Mouse (Mus musculus) stomach, embryonic 16.5 days (tissue): ENCODE results near the gene Prkrip1. TPM values are rescaled to one million over a fixed set of nuclear protein-coding genes. Genes with fewer than 3 reads are reported as not detected.
"Not testable (repeated sequence)": the region's sequence is repeated elsewhere in the genome, so short reads cannot be mapped to it uniquely, and the experiment has no call there.

Experiments
- ATAC-seq: fragments of 200-750 bp; cut with Nextera tagmentation; 2 replicates; pipeline ENCODE4 v1.8.0; 2017; ENCODE audit warnings: moderate number of reproducible peaks, moderate TSS enrichment; ENCODE audit not compliant: insufficient read depth, low FRiP score
- H3K27ac ChIP-seq: fragments of 300-500 bp; sonication (generic); 2 replicates; pipeline ENCODE4 v1.5.1; 2014; ENCODE audit warnings: low read length
- H3K27me3 ChIP-seq: fragments of 300-500 bp; sonication (generic); 2 replicates; pipeline ENCODE4 v1.6.1; 2014; ENCODE audit warnings: low read length, control low read depth, mixed read lengths; ENCODE audit not compliant: control insufficient read depth, insufficient read depth
- H3K36me3 ChIP-seq: fragments of 300-500 bp; sonication (generic); 2 replicates; pipeline ENCODE4 v1.6.1; 2014; ENCODE audit warnings: low read length; ENCODE audit not compliant: control insufficient read depth, insufficient read depth
- H3K4me1 ChIP-seq: fragments of 300-500 bp; sonication (generic); 2 replicates; pipeline ENCODE4 v1.6.1; 2014; ENCODE audit warnings: low read length, control low read depth, mixed read lengths; ENCODE audit not compliant: control insufficient read depth, insufficient read depth
- H3K4me2 ChIP-seq: fragments of 300-500 bp; sonication (generic); 2 replicates; pipeline ENCODE4 v1.6.1; 2014; ENCODE audit warnings: low read depth, low read length, mixed read lengths
- H3K4me3 ChIP-seq: fragments of 300-500 bp; sonication (generic); replicated peaks from 2 replicates; pipeline ENCODE4 v1.5.1; 2014; ENCODE audit warnings: mild to moderate bottlenecking, low read length
- H3K9ac ChIP-seq: fragments of 300-500 bp; sonication (generic); 2 replicates; pipeline ENCODE4 v1.6.1; 2014; ENCODE audit warnings: low read length
- H3K9me3 ChIP-seq: fragments of 300-500 bp; sonication (generic); replicated peaks from 2 replicates; pipeline ENCODE4 v1.6.1; 2016; ENCODE audit warnings: low read length, control low read depth; ENCODE audit not compliant: control insufficient read depth
- WGBS: fragments of 180-500 bp; shearing (Covaris S2); extraction: QIAGEN DNeasy Blood & Tissue Kit; methylation state at CpG from one replicate; pipeline ENCODE4 v1.1.7; 2014; 5-methylcytosine and 5-hydroxymethylcytosine counted together
- polyA plus RNA-seq: library from polyadenylated mRNA; unstranded; fragments of >200 nt; fragmentation: Nextera tagmentation; extraction: Ambion mirVana; gene quantifications from 2 replicates; pipeline ENCODE4 v1.2.1, GENCODE M21; 2015

The Prkrip1 gene
- polyA plus RNA-seq, 1 experiment from 2014 or later: 44.5 TPM

GRCm38 (mm10) chr5:136152365-136152764, 46.4 kb downstream of the Prkrip1 start:
- Histone ChIP-seq H3K36me3 (no peaks in the 10 kb centered on the region), H3K27me3 (no peaks in the 10 kb centered on the region), H3K4me1 (no peaks in the 10 kb centered on the region), H3K4me2 (no peak overlapping the region), H3K27ac (no peak overlapping the region), H3K9ac (no peak overlapping the region), H3K9me3 (no peaks in the 10 kb centered on the region), H3K4me3 (no peak overlapping the region)
- 67% methylated on average over 8 of the region's 8 CpGs for WGBS
- ATAC-seq: peak; percentile 37; the same call in 1 of the 2 replicates

- H3K36me3 ChIP-seq, ATAC-seq: not testable (repeated sequence)
- 66% methylated on average over 5 of the region's 5 CpGs for WGBS
These were observed 49.6 kb downstream of the Prkrip1 start for GRCm38 (mm10) chr5:136149134-136149576.

GRCm38 (mm10) chr5:136147704-136148103, 51.1 kb downstream of the Prkrip1 start:
- H3K4me3 ChIP-seq: no peak overlapping the region
- WGBS: 65% methylated on average over 8 of the region's 8 CpGs
- 0 out of 2 replicates have a peak, but pooled peaks cover under 1% of the 10 kb centered on the region for H3K36me3 ChIP-seq
- no peak for ATAC-seq
- H3K27me3 ChIP-seq: no peaks in the 10 kb centered on the region
- H3K9me3 ChIP-seq: no peaks in the 10 kb centered on the region
- H3K9ac ChIP-seq: no peak overlapping the region
- no peaks in the 10 kb centered on the region for H3K4me1 ChIP-seq
- no peak overlapping the region for H3K27ac ChIP-seq
- no peak overlapping the region for H3K4me2 ChIP-seq

More at GRCm38 (mm10) chr5:136149134-136149576, 49.6 kb downstream of the Prkrip1 start:
- not testable (repeated sequence) for H3K4me3 ChIP-seq, H3K27ac ChIP-seq, H3K4me2 ChIP-seq, H3K9ac ChIP-seq, H3K9me3 ChIP-seq, H3K4me1 ChIP-seq, H3K27me3 ChIP-seq

GRCm38 (mm10) chr5:136146936-136147335, 51.8 kb downstream of the Prkrip1 start:
- Histone ChIP-seq H3K27me3 (no peaks in the 10 kb centered on the region), H3K4me3 (no peak overlapping the region), H3K4me1 (no peaks in the 10 kb centered on the region), H3K9ac (no peak overlapping the region), H3K27ac (no peak overlapping the region), H3K9me3 (no peaks in the 10 kb centered on the region), H3K4me2 (no peak overlapping the region), H3K36me3 (peaks cover 8% of the 10 kb centered on the region; the same call in 1 of the 2 replicates)
- ATAC-seq: no peak
- whole genome bisulfite sequencing: 85% methylated on average over 1 of the region's 1 CpGs

- 47% methylated on average over 12 of the region's 12 CpGs for WGBS
- Histone ChIP-seq H3K9ac (no peak overlapping the region), H3K27ac (no peak overlapping the region), H3K36me3 (peaks cover 14% of the 10 kb centered on the region; the same call in 1 of the 2 replicates), H3K27me3 (no peaks in the 10 kb centered on the region), H3K4me1 (no peaks in the 10 kb centered on the region), H3K4me2 (no peak overlapping the region), H3K9me3 (no peaks in the 10 kb centered on the region), H3K4me3 (no peak overlapping the region)
- no peak for ATAC-seq
These were observed 53.9 kb downstream of the Prkrip1 start for GRCm38 (mm10) chr5:136144606-136145430.

- Histone ChIP-seq H3K4me1 (no peaks in the 10 kb centered on the region), H3K9me3 (no peaks in the 10 kb centered on the region), H3K4me2 (no peak overlapping the region), H3K36me3 (peaks cover 14% of the 10 kb centered on the region; the same call in 1 of the 2 replicates), H3K9ac (no peak overlapping the region), H3K27ac (no peak overlapping the region), H3K27me3 (no peaks in the 10 kb centered on the region), H3K4me3 (no peak overlapping the region)
- WGBS: 86% methylated on average over 6 of the region's 6 CpGs
- no peak for ATAC-seq
These were observed 55.5 kb downstream of the Prkrip1 start for GRCm38 (mm10) chr5:136143161-136143755.

- H3K27me3 ChIP-seq: no peaks in the 10 kb centered on the region
- H3K36me3 ChIP-seq: peaks cover 14% of the 10 kb centered on the region; the same call in 1 of the 2 replicates
- 84% methylated on average over 5 of the region's 5 CpGs for WGBS
- H3K9me3 ChIP-seq: no peaks in the 10 kb centered on the region
- no peak overlapping the region for H3K4me3 ChIP-seq
- no peaks in the 10 kb centered on the region; the same call in 1 of the 2 replicates for H3K4me1 ChIP-seq
- no peak for ATAC-seq
- H3K9ac ChIP-seq: no peak overlapping the region
- H3K4me2 ChIP-seq: no peak overlapping the region
- H3K27ac ChIP-seq: no peak overlapping the region
These were observed 56.0 kb downstream of the Prkrip1 start for GRCm38 (mm10) chr5:136142746-136143145.

GRCm38 (mm10) chr5:136140057-136140482, 58.7 kb downstream of the Prkrip1 start:
- 88% methylated on average over 10 of the region's 10 CpGs for WGBS
- no peak for ATAC-seq

GRCm38 (mm10) chr5:136139393-136139792, 59.4 kb downstream of the Prkrip1 start:
- peaks cover 18% of the 10 kb centered on the region for H3K4me1 ChIP-seq
- H3K9ac ChIP-seq: no peak overlapping the region
- no peak overlapping the region for H3K4me3 ChIP-seq
- H3K4me2 ChIP-seq: no peak overlapping the region
- no peak overlapping the region for H3K27ac ChIP-seq
- no peaks in the 10 kb centered on the region for H3K9me3 ChIP-seq
- ATAC-seq: no peak
- H3K27me3 ChIP-seq: no peaks in the 10 kb centered on the region
- 87% methylated on average over 13 of the region's 13 CpGs for WGBS
- peaks cover 14% of the 10 kb centered on the region; the same call in 1 of the 2 replicates for H3K36me3 ChIP-seq

More at GRCm38 (mm10) chr5:136140057-136140482, 58.7 kb downstream of the Prkrip1 start:
- Histone ChIP-seq H3K4me2 (no peak overlapping the region), H3K9me3 (no peaks in the 10 kb centered on the region), H3K4me1 (peaks cover 12% of the 10 kb centered on the region), H3K36me3 (peaks cover 14% of the 10 kb centered on the region; the same call in 1 of the 2 replicates), H3K27ac (no peak overlapping the region), H3K4me3 (no peak overlapping the region), H3K27me3 (no peaks in the 10 kb centered on the region), H3K9ac (no peak overlapping the region)
